Mouse (Mus musculus) embryonic facial prominence, embryonic 13.5 days (tissue): ENCODE results near the gene Cep128. TPM values are rescaled to one million over a fixed set of nuclear protein-coding genes. Genes with fewer than 3 reads are reported as not detected.

Experiments used
- microRNA-seq: library from miRNA; unstranded; fragments of <30 nt; microRNA quantifications from one replicate; pipeline ENCODE4, GENCODE M21; 2016
- polyA plus RNA-seq: library from polyadenylated mRNA; unstranded; fragments of >200 nt; fragmentation: Nextera tagmentation; extraction: Ambion mirVana; gene quantifications from 2 replicates; pipeline ENCODE4 v1.2.1, GENCODE M21; 2015

The Cep128 gene
- polyA plus RNA-seq, 1 experiment from 2014 or later: 9.1 TPM

Small RNAs within 50 kb of the gene (microRNA-seq; reads per million reads assigned to microRNA genes)
- not detected for gene Gm44370

Other genes with a start within 250 kb of the Cep128 start
- gene Tshr, start 154 bp upstream of the Cep128 start, polyA plus RNA-seq: 0.59 and 0.73 TPM in 2 replicates
- gene Gtf2a1, start 206.1 kb upstream of the Cep128 start, polyA plus RNA-seq: 43.8 and 50.3 TPM in 2 replicates